Mouse (Mus musculus): Measurements from ENCODE around the gene Nle1. TPM values are rescaled to one million over a fixed set of nuclear protein-coding genes. Genes with fewer than 3 reads are reported as not detected.

Gene Nle1
- polyA plus RNA-seq, 1 experiment from 2014 or later: 30.6 TPM

Other genes starting within 250 kb of the Nle1 start
- 0.19 and 0.47 TPM in 2 replicates for gene Cct6b, start 144.1 kb downstream of the Nle1 start, polyA plus RNA-seq (2016; fragmentation: Nextera tagmentation; extraction: Ambion mirVana)
- gene Zfp830, start 144.1 kb downstream of the Nle1 start, polyA plus RNA-seq (2016; fragmentation: Nextera tagmentation; extraction: Ambion mirVana): 24.9 and 26.4 TPM in 2 replicates
- 19.7 and 19.8 TPM in 2 replicates for gene Lig3, start 127.3 kb downstream of the Nle1 start, polyA plus RNA-seq (2016; fragmentation: Nextera tagmentation; extraction: Ambion mirVana)
- gene Rffl, start 37.2 kb downstream of the Nle1 start, polyA plus RNA-seq (2016; fragmentation: Nextera tagmentation; extraction: Ambion mirVana): 28.1 and 28.8 TPM in 2 replicates
- gene Rad51d, start 17.8 kb downstream of the Nle1 start, polyA plus RNA-seq (2016; fragmentation: Nextera tagmentation; extraction: Ambion mirVana): 8.6 and 10.0 TPM in 2 replicates
- gene Fndc8, start 16.3 kb downstream of the Nle1 start, polyA plus RNA-seq (2016; fragmentation: Nextera tagmentation; extraction: Ambion mirVana): 0.08 and 0.19 TPM in 2 replicates
- gene Unc45b, start 2.1 kb upstream of the Nle1 start, polyA plus RNA-seq (2016; fragmentation: Nextera tagmentation; extraction: Ambion mirVana): 1.1 and 1.4 TPM in 2 replicates
- 0.83 and 0.92 TPM in 2 replicates for gene Slfn5, start 42.9 kb upstream of the Nle1 start, polyA plus RNA-seq (2016; fragmentation: Nextera tagmentation; extraction: Ambion mirVana)
- 7.6 and 8.3 TPM in 2 replicates for gene Slfn9, start 83.4 kb upstream of the Nle1 start, polyA plus RNA-seq (2016; fragmentation: Nextera tagmentation; extraction: Ambion mirVana)
- gene Slfn8, start 112.4 kb upstream of the Nle1 start, polyA plus RNA-seq (2016; fragmentation: Nextera tagmentation; extraction: Ambion mirVana): 0.38 and 0.72 TPM in 2 replicates
- gene Slfn2, start 156.7 kb upstream of the Nle1 start, polyA plus RNA-seq (2016; fragmentation: Nextera tagmentation; extraction: Ambion mirVana): 3.5 and 3.6 TPM in 2 replicates
- 0.08 and 0.13 TPM in 2 replicates for gene Slfn1, start 208.4 kb upstream of the Nle1 start, polyA plus RNA-seq (2016; fragmentation: Nextera tagmentation; extraction: Ambion mirVana)

Measured in liver, embryonic 12.5 days (tissue).